Mouse (Mus musculus) heart, embryonic 13.5 days (tissue): ENCODE results near the gene Nrde2. TPM values are rescaled to one million over a fixed set of nuclear protein-coding genes. Genes with fewer than 3 reads are reported as not detected.

ENCODE experiments used
- ATAC-seq: fragments of 200-750 bp; cut with Nextera tagmentation; 2 replicates; pipeline ENCODE4 v1.8.0; 2017; ENCODE audit warnings: moderate TSS enrichment; ENCODE audit not compliant: insufficient number of reproducible peaks, low FRiP score, low TSS enrichment; ENCODE audit errors: extremely low read depth
- H3K27ac ChIP-seq: fragments of 300-500 bp; sonication (generic); replicated peaks from 2 replicates; pipeline ENCODE4 v1.5.1; 2015; ENCODE audit warnings: moderate library complexity, mild to moderate bottlenecking, inconsistent platforms
- H3K27me3 ChIP-seq: fragments of 300-500 bp; sonication (generic); replicated peaks from 2 replicates; pipeline ENCODE4 v1.6.1; 2015; ENCODE audit warnings: mild to moderate bottlenecking, inconsistent platforms
- H3K36me3 ChIP-seq: fragments of 300-500 bp; sonication (generic); 2 replicates; pipeline ENCODE4 v1.6.1; 2015; ENCODE audit warnings: mild to moderate bottlenecking, inconsistent platforms
- H3K4me1 ChIP-seq: fragments of 300-500 bp; sonication (generic); 2 replicates; pipeline ENCODE4 v1.6.1; 2015; ENCODE audit warnings: inconsistent platforms
- H3K4me2 ChIP-seq: fragments of 300-500 bp; sonication (generic); 2 replicates; pipeline ENCODE4 v1.6.1; 2015; ENCODE audit warnings: inconsistent platforms, mild to moderate bottlenecking, moderate library complexity
- H3K4me3 ChIP-seq: fragments of 300-500 bp; sonication (generic); 2 replicates; pipeline ENCODE4 v1.5.1; 2015; ENCODE audit warnings: moderate library complexity, mild to moderate bottlenecking, inconsistent platforms
- H3K9ac ChIP-seq: fragments of 300-500 bp; sonication (generic); 2 replicates; pipeline ENCODE4 v1.6.1; 2015; ENCODE audit warnings: inconsistent platforms, mild to moderate bottlenecking, moderate library complexity
- H3K9me3 ChIP-seq: fragments of 300-500 bp; sonication (generic); 2 replicates; pipeline ENCODE4 v1.6.1; 2016; ENCODE audit warnings: inconsistent platforms
- WGBS: fragments of 180-500 bp; shearing (Covaris S2); methylation state at CpG from one replicate; pipeline ENCODE4 v1.1.7; 2015; ENCODE audit warnings: mixed read lengths; 5-methylcytosine and 5-hydroxymethylcytosine counted together
- polyA plus RNA-seq: library from polyadenylated mRNA; unstranded; fragments of >200 nt; fragmentation: Nextera tagmentation; extraction: Ambion mirVana; gene quantifications from 2 replicates; pipeline ENCODE4 v1.2.1, GENCODE M21; 2015

Nrde2 gene
- 7.8 and 8.9 TPM in 2 replicates for polyA plus RNA-seq

DNA sequence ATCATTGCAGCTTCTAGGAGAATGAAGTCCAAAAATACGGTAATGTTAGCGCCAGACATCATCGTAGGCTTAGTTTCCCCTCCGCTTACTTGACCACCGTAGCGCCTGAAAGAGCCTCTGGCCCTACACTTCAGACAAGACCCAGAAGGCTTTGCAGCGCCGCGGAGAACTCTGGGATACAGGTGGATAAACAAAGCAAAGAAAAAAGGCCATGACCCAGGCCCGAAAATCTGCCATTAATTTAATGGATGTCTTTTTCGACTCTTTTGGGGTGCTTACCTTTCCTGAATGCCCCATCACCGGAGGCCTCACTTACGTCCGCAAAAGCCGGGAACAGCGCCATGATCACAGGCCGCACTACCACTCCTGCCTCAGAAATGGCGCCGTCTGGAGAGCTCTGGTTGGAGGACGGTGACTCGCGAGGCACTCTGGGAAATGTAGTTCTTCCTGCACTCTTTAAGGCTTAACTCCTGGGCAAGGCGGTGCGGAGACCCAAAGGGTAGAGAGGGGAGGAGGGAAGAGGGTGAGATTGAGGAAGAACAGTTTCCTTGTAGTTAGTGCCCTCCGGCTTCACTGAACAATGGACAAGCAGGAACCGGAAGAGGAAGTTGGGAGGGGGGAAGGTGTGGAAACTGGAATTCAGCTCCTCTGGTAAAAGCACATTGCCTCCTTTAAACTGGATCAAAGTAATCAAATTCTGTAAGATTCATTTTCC is at the start of gene Nrde2:
Gene Nrde2, minus strand, starts transcription at position 393 of the 715 bp plus-strand sequence.
- peak; percentile 96 for ATAC-seq
- Histone ChIP-seq H3K9ac (peak within 1 kb of the TSS; percentile 85), H3K27ac (peak within 1 kb of the TSS; percentile 77), H3K9me3 (no peaks in the 10 kb centered on the region), H3K27me3 (no peaks in the 10 kb centered on the region), H3K4me2 (peak within 1 kb of the TSS; percentile 73), H3K4me1 (peaks cover 9% of the 10 kb centered on the region), H3K4me3 (peak within 1 kb of the TSS; percentile 66), H3K36me3 (0 out of 2 replicates have a peak, but pooled peaks cover 3% of the 10 kb centered on the region)
- WGBS: under 1% methylated on average over 26 of the region's 26 CpGs

DNA sequence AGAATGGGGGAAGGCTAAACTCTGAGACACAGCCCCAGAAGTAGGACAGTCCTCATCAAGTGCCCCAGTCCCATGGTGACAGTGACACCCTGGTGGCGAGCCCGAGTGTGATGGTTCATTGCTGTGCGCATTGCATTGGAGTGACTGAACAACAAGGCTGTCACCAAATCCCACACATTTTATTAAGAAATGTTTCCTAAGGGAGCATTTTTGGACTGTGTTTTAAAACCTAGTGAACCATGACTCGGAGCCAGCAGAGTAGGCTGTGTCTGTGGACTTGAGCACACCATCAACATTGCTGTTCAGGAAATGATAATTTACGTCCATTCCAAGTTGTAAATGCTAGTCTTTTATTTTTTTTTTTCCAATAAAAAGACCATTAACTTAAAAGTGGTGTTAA is 47.5 kb upstream of the Nrde2 start:
- peaks cover 79% of the 10 kb centered on the region for H3K36me3 ChIP-seq
- no peaks in the 10 kb centered on the region for H3K27me3 ChIP-seq
- H3K27ac ChIP-seq: no peak overlapping the region
- no peak overlapping the region for H3K4me2 ChIP-seq
- ATAC-seq: no peak
- H3K4me3 ChIP-seq: no peak overlapping the region
- 93% methylated on average over 5 of the region's 5 CpGs for WGBS
- peaks cover 41% of the 10 kb centered on the region for H3K4me1 ChIP-seq
- H3K9ac ChIP-seq: no peak overlapping the region
- H3K9me3 ChIP-seq: no peaks in the 10 kb centered on the region

DNA sequence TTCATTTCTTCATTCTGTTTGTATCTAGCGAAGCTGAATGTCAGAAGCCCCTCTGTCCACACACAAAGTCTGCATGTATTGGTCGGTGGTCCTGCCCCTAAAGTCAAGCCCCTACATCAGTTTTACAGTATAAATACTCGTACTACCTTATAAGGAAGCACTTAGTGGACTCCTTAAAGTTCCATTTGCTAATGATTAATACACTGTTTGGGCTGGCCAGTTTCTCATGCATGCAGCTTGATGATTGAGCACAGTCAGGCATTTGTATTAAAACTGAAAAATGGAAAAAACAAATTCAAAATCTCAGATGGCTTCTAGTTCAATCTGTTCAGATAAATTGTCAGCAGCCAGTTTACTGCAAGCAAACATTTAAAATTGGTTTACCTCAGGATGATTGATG is 47.1 kb upstream of the Nrde2 start:
- peaks cover 42% of the 10 kb centered on the region for H3K4me1 ChIP-seq
- no peak overlapping the region for H3K27ac ChIP-seq
- H3K36me3 ChIP-seq: peaks cover 79% of the 10 kb centered on the region
- no peak overlapping the region for H3K4me2 ChIP-seq
- no peak for ATAC-seq
- no peak overlapping the region for H3K9ac ChIP-seq
- 83% methylated on average over 3 of the region's 3 CpGs for WGBS
- no peaks in the 10 kb centered on the region for H3K27me3 ChIP-seq
- H3K4me3 ChIP-seq: no peak overlapping the region
- H3K9me3 ChIP-seq: no peaks in the 10 kb centered on the region

DNA sequence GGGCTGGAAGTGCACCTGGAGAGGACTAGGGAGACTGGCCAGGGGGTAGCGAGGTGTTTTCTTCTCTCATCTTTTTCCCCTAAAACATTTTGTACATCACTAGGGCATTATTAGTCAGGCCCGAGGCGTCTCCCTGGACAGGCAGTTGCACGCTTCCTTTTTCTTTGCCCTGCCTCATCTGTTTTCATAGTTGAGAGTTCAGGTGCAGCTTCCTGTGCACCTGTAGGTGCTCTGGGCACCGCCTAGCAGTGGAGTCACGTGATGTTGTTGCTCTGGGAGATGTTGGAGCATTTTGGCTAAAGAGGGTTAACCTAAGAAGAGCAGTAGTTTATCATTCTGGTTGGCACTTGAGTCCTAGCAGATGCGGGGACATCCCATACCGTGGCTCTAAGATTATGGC is 45.7 kb upstream of the Nrde2 start:
- Histone ChIP-seq H3K4me2 (no peak overlapping the region), H3K4me1 (peaks cover 37% of the 10 kb centered on the region), H3K9me3 (no peaks in the 10 kb centered on the region), H3K9ac (no peak overlapping the region), H3K36me3 (peaks cover 79% of the 10 kb centered on the region), H3K27me3 (no peaks in the 10 kb centered on the region), H3K27ac (no peak overlapping the region), H3K4me3 (no peak overlapping the region)
- 88% methylated on average over 8 of the region's 8 CpGs for WGBS
- no peak for ATAC-seq

DNA sequence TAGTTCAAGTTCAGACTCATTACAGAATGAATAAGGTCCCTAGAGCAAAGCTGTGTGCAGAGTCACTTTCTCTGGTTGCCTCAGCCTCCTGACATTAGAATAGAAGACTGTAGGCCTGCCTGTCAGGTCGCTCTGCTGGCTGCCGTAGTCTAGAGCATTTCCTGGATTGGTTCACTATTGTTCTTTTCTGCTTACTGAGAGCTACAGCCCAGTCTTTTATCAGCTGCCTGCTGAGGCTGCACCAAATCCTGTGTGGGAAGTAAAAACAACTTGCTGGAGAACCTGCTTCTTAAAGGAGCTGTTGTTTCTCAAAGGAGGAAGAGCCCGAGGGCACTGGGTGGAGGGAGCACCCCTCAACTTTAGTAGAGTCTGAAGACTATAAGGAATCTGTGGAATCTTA is 44.3 kb upstream of the Nrde2 start:
- Histone ChIP-seq H3K4me1 (peaks cover 34% of the 10 kb centered on the region), H3K36me3 (peaks cover 66% of the 10 kb centered on the region), H3K4me3 (no peak overlapping the region), H3K4me2 (no peak overlapping the region), H3K27ac (peak overlapping the region; percentile 46), H3K27me3 (no peaks in the 10 kb centered on the region), H3K9me3 (no peaks in the 10 kb centered on the region), H3K9ac (no peak overlapping the region)
- 53% methylated on average over 3 of the region's 3 CpGs for WGBS
- no peak for ATAC-seq

DNA sequence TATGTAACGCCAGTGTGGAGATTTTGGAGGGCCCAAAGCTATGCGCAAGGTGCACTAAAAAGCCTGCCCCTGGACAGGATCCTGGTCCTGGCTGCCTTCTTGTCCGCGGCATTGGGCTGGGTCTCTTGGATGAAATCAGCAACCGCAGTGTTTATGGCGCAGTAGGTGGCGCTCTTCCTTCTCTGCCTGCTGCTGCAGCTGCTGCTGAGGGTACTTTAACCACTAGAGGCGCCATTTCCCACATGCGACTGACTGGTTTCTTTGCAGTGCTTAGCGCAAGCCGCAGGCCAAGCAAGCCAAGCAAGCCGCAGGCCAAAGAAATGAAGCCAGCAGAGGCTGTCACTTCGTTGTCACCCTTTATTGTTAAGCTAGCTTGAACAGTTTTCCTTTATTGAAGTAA is 42.4 kb upstream of the Nrde2 start:
- ATAC-seq: no peak; the same call in 1 of the 2 replicates
- peak overlapping the region; percentile 97 for H3K9ac ChIP-seq
- 2% methylated on average over 13 of the region's 13 CpGs for WGBS
- H3K27me3 ChIP-seq: no peaks in the 10 kb centered on the region
- H3K36me3 ChIP-seq: peaks cover 47% of the 10 kb centered on the region
- H3K4me3 ChIP-seq: peak overlapping the region; percentile 100
- H3K4me1 ChIP-seq: peaks cover 38% of the 10 kb centered on the region
- no peak overlapping the region for H3K27ac ChIP-seq
- no peaks in the 10 kb centered on the region for H3K9me3 ChIP-seq
- peak overlapping the region; percentile 97 for H3K4me2 ChIP-seq

DNA sequence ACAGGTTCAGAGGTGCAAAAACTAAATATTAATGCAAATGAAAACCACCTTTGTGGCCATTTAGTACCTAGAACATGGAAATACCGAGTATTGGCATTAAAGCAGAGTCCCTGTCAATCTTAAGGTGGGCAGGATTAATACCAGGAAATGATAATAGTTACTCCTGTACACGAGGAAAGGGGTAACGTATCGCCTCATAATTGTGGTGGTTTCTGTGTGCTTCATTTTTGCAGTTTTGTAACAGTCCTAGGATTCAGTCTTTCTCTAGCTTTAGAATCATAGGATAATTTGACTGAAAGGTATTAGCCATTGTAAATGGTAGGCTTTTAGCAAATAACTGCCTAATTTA is 41.9 kb upstream of the Nrde2 start:
- peak overlapping the region; percentile 100 for H3K4me3 ChIP-seq
- ATAC-seq: no peak
- peak overlapping the region; percentile 89; the same call in 1 of the 2 replicates for H3K27ac ChIP-seq
- H3K4me1 ChIP-seq: peaks cover 38% of the 10 kb centered on the region
- WGBS: 41% methylated on average over 4 of the region's 4 CpGs
- peaks cover 42% of the 10 kb centered on the region for H3K36me3 ChIP-seq
- peak overlapping the region; percentile 97 for H3K9ac ChIP-seq
- H3K27me3 ChIP-seq: no peaks in the 10 kb centered on the region
- H3K9me3 ChIP-seq: no peaks in the 10 kb centered on the region
- H3K4me2 ChIP-seq: peak overlapping the region; percentile 97

DNA sequence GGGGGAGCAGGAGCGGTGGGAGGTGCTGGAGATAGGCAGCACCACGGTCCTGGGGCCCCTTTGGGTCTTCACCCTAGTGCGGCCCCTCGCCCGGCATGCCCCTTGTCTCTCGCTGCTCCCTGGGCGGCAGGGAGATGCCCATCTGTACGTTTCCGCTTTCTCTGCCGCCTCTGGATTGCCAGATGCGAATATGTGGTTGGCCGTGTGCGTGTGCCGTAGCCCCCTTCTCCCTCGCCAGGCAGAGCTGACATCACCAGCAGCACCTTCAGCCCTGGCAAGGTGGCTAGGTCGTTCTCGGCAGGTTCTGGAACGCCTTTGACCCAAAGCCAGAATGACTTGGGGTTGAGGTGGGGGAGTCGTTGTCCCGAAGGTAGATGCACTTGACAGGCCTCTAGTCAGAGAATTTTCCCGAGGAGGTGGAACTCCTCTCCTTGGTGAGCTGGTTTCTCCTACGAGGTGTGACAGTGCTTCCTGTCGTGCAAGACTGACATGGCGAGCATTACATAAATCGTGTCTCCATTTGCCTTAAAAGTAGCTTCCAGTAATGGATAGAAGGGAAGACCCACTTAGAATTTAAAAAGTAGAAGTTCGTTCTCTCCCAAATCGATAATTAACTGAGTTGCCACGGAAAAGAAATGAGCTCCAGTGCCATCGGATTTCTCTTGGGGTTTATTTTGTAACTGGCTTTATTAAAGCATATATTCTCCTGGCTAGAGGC is 41.4 kb upstream of the Nrde2 start:
- peaks cover 36% of the 10 kb centered on the region for H3K36me3 ChIP-seq
- peak overlapping the region; percentile 89 for H3K27ac ChIP-seq
- H3K9me3 ChIP-seq: no peaks in the 10 kb centered on the region
- peaks cover 38% of the 10 kb centered on the region for H3K4me1 ChIP-seq
- no peaks in the 10 kb centered on the region for H3K27me3 ChIP-seq
- WGBS: 6% methylated on average over 29 of the region's 29 CpGs
- ATAC-seq: 0 out of 2 replicates have a peak, but pooled peaks have one; percentile 33
- H3K9ac ChIP-seq: peak overlapping the region; percentile 97
- peak overlapping the region; percentile 100 for H3K4me3 ChIP-seq
- peak overlapping the region; percentile 97 for H3K4me2 ChIP-seq

DNA sequence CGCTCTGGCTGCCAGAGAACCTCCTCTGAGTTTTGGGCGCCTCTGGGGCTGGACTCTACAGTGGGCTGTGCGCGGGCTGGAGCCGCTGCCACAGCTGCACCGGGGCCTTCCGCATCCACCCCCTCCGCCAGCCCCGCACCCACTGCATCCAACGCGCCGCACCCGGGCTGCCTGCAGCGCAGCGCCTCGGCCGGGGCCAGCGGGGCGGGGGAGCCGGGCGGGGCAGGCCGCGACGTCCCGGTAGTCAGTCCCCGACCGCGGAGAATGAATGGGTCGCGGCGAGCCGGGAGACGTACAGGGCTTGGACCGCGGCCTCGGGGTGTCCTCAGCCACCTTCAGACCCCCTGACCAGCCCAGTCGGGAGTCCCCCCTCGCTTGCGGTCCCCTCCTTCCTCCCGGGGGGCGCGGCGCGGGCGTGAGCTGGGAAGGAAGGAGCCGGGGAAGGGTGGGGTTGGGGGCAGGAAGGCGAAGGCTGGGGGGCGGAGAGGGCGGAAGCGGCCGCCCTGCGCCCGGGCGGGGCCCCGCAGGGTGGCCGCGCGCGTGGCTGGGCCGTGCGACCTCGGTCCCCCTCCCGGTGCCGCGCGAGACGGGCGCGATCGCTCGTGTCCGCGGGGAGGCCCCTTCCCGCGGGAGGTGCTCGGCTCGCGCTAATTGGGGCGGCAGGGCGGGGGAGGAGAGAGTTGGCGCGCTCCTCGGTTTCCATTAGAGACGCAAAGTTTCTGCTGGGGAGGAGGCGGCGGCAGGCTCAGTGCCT is 40.6 kb upstream of the Nrde2 start:
- Histone ChIP-seq H3K27ac (peak overlapping the region; percentile 89), H3K4me2 (peak overlapping the region; percentile 97), H3K27me3 (no peaks in the 10 kb centered on the region), H3K4me3 (peak overlapping the region; percentile 100), H3K4me1 (peaks cover 38% of the 10 kb centered on the region), H3K36me3 (peaks cover 29% of the 10 kb centered on the region), H3K9ac (peak overlapping the region; percentile 97), H3K9me3 (no peaks in the 10 kb centered on the region)
- ATAC-seq: peak; percentile 51
- WGBS: under 1% methylated on average over 67 of the region's 86 CpGs

DNA sequence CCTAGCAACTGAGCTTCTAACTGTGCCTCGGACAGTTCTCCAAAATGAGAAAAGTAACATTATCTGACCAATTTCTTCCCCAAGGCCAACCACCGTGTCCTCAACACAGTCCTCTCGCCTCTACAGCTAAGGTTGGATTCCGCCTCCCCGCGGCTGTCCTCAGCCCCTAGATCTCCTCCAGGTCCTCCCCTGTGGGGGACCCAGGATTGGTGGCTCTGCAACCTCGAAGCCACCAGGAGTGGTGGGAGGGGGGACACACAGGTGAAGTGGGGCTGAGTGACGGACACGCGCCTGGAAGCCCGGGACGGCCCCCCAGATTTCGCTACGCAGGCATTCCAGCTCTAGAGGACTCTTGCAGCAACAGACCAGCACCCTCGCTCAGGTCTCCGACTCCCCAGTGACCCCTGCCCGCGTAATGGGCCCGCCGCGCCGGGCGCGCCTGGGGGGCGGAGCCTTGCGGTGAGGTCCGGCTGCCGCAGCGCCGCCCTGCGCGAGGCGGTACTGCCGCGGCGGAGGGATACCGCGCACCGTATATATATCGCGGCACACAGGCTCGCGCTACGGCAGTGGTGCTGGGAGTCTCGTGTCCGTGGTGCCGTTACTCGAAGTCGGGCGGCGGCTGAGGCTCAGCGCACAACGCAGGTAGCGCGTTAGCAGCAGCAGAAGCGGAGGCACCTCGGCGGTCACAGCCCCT is 39.7 kb upstream of the Nrde2 start, which contains the start of gene Calm1:
Gene Calm1, plus strand, starts transcription at position 469 of the 694 bp plus-strand sequence.
- Histone ChIP-seq H3K27me3 (no peaks in the 10 kb centered on the region), H3K9ac (peak within 1 kb of the TSS; percentile 97), H3K27ac (peak within 1 kb of the TSS; percentile 89), H3K36me3 (peaks cover 19% of the 10 kb centered on the region), H3K4me3 (peak within 1 kb of the TSS; percentile 100), H3K4me1 (peaks cover 37% of the 10 kb centered on the region), H3K9me3 (no peaks in the 10 kb centered on the region), H3K4me2 (peak within 1 kb of the TSS; percentile 97)
- peak; percentile 78 for ATAC-seq
- WGBS: under 1% methylated on average over 52 of the region's 58 CpGs

DNA sequence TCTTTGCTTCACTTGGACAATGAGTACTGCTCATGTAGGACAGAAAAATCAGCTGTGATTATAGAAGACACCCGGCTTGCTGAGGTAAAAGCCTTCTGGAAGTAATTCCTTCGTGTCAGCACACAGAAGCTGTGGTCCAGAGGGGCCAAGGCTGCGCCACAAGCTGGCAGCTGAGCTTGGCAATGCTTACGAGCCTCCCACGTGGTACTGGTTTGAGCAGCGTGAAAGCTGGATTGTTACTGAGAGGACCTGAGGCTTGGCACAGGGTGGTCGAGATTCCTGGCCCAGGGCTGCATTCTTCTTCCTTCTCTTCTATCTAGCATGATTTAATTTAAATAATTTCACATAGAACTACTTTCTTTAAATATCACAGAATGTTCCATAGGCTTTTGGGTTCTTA is 37.3 kb upstream of the Nrde2 start:
- H3K4me2 ChIP-seq: no peak overlapping the region
- no peaks in the 10 kb centered on the region for H3K36me3 ChIP-seq
- H3K9ac ChIP-seq: no peak overlapping the region
- peaks cover 16% of the 10 kb centered on the region for H3K4me1 ChIP-seq
- no peak overlapping the region for H3K27ac ChIP-seq
- ATAC-seq: no peak
- H3K27me3 ChIP-seq: no peaks in the 10 kb centered on the region
- 62% methylated on average over 7 of the region's 7 CpGs for WGBS
- H3K4me3 ChIP-seq: no peak overlapping the region
- no peaks in the 10 kb centered on the region for H3K9me3 ChIP-seq
